Mouse (Mus musculus) fat pad, adult 2 months (tissue): ENCODE data around the gene Fam107b.

Experiments used
- DNase-seq: peaks from one replicate; pipeline ENCODE4 v3.0.0-alpha.2; 2011; ENCODE audit warnings: low read depth, low spot score; ENCODE audit errors: extremely low read depth

Fam107b gene

DNA sequence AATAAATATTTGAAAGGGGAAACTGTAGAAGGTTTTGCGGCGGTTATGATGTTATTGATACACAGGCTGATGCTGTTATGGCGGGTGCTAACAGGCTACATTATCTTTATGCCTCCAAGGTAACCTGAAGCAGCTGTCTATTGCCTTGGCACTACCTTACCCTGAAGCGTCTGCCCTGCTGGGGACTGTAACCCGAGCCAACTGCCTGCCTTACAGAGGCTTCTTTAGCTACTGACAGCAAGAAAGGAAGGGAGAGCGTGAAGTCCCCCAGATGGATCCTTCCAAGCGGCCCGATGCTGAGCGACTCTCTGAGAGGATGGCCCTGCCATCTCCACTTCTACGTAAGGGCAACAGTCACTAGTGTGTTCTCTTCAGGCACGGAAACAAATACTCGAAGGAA is at the start of gene Fam107b:
Gene Fam107b (plus strand): TSS at position 303 of the 400 bp plus-strand sequence.
- DNase-seq: no peak

DNA sequence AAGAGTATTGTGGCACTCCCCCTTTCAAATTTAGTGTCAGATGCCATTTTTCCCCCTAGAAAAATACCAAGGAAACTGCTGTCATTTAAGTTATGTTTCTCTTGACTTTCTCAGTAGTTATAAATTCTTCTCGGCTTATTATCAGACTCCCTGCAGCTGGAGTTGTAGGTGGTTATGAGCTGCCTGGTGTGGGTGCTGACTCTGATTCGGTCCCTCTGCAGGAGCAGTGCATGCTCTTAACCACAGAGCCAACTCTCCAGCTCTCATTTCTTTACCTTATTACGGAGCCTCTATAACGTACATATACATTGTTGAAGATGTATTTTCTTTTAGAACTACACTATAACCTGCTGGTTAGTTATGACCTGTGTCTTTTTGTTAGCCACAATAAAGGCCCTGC is 47.7 kb upstream of the Fam107b start:
- no peak for DNase-seq

DNA sequence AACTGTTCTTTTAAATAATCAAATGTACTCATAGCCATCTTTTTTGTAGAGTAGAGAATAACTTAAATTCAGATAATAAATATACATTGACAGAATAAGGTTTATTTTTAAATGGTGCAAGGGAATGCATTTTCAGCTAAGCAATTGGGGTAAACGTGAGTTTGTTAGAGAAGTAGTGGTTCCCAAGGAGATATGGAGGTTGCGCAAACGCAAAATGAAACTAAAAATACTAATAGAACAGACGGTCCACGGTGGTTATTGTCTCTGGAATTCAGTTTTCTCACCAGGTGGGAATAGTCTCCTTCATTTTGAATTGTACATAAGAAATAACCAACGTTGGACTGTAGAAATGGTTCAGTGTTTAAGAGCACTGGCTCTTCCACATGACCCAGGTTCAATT is 44.0 kb upstream of the Fam107b start:
- no peak for DNase-seq

DNA sequence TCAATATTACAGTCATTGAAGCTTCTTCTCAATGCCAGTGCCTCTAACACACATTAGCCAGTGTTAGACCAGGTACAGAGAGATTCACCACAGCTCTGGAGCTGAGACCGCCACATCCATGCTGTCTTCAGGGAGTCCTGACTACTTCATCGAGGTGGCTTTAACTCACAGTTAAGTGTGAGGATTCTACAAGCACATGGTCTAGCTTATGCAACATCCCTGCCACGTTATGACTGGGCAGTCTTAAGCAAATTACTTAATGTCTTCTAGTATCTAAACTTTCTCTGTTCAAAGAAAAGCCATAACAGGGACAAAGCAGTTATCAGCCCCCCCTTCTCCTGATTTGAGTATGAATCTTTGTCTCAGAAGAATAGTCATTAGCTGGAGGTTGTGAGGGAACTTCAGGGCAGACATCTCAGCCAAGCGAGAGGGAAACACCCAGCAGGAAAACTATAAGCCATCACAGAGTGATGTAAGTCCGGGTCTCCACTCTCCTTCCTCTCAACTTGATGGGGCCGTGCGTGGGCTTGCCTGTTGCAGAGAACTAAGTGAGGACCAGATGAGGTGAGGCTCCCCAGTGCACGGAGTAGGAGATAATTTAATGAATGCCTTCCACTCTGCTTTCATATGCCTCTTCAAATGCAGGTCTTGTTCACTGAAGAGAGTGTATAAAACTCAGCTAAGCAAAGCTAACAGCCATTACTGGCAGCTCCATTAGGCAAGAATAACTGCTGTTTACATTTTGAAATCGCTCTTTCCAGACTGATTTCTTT is 28.8 kb upstream of the Fam107b start:
- no peak for DNase-seq

DNA sequence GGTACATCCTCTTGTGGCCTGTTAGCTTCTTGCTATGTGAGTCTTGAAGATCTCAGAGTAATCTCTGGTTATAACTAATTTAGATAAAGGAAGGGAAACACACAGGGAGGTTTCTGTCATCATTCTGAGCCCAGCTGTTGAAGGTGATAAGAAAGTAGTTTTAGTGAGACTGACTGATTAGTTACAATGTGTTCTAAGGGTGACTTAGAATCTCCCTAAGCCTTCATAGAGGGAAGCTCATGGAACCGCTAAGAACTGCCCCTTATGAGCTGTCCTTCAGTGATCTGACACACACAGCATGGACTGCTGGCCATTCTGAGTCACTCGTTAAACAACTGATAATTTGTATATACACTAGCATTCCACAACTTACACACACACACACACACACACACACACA is 24.2 kb upstream of the Fam107b start:
- DNase-seq: no peak

DNA sequence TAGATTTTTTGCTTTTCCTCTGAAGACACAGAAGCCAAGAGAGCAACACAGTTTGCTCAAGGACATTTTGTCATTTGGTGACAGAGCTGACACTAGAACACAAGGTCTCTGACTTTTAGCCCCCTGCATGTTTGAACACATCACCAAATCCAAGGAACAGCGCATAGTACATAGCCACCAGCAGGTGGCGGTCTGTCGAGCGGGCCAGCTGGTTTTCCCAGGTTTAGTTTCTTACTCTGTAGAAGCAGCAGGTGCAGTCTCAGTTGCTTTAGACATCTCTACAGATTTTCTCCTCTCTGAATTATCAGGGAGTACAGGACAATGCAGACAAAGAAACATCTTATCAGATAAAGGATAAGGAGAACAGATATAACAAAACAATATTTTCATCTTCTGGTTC is 23.7 kb upstream of the Fam107b start:
- no peak for DNase-seq

DNA sequence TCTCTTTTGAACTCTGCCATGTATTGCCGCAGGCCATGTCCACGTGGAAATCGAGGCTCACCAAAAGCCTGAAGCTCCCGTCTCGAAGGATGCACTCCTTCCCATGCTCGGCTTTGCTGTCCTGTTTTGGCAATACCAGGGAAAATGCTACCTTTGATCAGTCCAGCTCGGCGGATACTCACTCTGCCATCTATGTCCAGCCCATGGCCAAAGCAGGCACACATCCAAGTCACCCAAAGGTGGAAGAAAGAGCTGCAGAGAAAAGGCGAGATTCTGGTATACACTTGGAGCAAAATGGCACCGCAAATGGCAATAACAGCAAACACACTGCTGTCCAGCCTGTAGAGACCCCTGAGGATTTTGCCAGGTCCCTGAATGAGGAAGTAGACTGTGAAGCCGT is 318 bp downstream of the Fam107b start:
- no peak for DNase-seq

DNA sequence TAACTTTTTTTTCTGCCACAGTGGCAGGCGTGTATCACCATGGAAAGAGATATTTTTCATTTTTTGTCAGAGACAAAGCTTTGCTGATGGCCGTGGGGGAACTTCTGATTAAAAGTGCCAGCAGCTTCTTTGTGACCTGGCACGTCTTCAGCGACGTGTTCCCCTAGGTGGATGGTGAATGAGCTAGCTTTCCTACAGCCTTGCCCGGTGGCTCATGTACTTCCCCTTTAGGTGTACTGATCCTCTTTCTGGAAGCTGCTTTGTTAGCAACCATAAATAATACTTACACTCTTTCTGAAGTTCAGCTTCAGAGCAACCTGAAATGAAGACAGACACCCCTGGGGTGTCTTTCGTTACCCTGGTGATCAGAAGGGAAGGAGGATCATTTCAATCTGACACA is 3.6 kb downstream of the Fam107b start:
- no peak for DNase-seq

DNA sequence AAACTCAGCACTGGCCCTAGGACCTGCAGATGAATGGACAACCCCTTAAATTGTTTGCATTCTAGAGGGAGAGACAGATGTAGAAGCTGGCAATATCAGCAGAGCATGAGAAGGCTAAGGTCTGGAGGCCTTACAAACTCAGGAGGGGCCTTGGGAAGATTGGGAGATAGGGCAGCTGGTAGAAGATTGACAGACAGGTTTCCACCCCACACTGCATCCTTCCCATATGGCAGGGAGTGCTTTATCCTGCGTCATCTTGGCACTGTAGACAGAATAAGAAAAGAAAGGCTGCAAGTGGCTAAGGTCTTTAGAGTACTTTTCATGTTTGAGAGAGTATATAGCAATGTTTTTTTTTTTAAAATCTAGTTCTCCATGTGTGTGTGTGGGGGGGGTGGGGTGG is 4.9 kb downstream of the Fam107b start:
- no peak for DNase-seq

DNA sequence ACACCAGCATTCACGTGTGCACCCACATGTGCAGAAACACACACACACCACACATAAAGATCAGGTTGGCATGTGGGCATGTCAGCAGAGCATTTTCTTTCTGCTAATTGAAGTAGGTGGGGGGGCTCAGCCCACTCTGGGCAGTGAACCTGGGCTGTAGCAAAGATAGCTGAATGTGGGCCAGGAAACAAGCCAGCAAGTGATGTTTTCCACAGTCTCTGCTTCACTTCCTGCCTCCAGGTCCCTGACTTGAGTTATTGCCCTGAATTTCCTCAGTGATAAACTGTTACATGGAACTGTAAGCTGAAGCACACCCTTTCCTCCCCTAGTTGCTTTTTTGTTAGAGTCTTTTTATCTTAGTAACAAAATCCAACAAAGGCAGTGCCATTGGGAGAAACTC is 6.1 kb downstream of the Fam107b start:
- no peak for DNase-seq

DNA sequence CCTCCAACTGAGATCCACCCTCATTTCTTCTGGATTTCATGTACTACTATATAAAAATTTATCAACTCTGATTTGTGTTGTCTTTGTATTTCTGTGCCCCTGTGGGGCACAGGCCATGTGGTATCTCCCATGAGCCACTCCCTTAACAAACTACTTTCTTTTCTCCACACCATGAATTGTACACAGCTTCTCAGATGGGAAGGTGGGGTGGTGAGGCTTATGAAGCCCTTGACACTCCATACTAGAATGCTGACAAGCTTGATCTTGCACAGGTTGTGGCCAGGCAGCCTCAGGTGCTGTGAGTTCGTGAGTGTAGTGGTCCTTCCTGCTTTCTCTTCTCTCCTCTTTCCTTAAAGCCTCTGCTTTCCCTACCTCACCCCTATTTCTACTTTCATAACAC is 6.9 kb downstream of the Fam107b start:
- DNase-seq: no peak

DNA sequence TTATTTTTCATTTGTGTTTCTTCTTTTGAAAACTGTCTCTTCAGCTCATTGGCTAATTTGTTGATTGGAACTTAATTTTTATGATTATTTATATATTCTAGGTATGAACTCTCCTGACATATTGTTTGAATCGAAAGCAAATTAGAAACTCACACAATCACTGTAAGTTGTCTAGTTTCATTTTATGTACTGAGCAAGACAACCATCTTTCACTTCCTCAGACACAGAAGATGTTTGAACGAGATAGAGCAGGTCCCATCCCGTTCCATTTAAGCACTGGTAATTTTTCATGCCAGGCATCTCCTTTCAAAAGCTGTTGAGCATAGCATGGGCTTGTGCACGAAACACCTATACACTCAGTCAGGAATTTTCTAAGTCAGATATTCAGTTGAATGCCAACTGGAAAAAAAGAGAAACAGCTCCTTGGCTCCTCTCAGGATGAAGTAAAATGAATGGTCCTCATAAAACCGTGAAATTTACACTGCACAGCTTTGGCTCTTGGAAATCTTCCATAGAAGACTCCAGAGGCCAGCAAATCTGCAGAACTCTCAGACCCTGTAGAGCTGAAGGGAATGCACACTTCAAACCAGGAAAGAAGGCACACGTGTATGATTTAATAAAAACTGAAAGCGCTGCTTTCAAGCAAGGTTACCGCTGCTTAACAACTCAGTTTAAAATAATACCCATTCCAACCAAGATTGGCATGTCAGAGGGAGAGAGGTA is 8.1 kb downstream of the Fam107b start:
- no peak for DNase-seq

DNA sequence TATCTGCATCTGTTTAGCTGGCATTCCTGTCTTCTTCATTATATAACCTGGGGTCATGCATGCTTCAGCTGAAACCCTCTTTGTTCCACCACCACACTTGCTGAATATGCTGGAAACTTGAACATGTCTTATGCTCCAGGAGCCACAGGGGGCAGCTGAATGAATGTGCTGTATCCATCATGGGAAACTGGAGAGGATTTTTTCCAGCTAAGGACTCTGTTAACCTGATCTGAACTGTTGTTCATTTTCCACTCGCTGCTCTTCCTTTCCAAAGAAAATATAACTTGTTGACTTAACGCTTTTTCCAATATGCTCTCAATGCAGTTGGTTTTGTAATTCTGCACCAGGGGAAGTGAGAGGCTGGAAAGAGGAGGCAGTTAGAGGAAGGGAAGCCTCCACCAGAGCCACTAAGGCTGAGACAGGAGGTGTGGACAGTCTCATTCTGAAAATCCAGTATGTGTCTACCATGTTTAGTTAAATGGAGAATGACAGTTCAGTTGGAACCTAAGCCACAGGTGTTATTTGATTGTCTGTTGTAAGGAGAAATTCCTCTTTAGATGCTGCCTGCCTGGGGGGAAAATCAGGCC is 9.1 kb downstream of the Fam107b start:
- DNase-seq: no peak

DNA sequence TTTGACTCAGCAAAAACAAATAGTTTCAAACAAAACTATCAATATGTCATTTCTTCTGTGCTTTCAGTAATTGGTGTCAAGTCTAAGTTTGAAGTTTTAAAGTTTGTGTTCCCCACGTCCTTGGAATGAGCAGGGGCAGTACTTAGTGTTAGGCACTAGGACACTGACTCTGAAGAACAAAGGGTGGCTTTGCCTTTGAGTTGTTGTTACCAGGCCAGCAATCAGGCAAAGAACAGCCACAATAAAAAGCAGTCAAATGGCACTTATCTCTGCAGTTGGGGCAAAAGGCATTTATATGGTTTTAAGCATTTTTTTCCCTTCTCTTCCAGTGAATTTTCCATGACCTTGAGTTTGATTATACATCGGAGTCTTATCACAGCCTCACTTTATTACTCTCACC is 12.5 kb downstream of the Fam107b start:
- no peak for DNase-seq

DNA sequence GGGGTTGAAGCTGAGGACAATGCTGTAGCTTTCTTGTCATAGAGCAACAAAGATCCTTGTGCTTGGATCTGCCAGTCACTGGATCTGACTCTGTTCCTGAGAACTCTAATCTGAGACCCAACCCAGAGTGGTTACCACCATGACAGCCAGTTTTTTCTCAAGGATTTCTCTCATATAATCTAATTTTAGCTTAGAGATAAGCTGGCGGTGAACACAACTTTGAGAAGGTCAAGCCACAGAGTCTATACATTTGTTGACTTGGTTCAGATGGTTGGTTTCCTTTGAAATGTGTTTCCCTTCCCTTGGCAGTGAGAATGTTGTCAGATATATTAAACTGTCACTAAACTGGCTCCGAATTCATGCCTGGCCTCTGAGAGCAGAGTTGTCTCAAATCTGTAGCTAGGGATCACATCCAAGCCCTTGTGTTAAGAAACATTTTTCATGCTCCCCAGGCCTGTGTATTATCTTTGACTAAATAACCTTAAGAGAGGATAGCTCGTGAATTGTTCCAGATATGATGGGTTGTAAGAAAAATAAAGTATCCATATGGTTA is 15.0 kb downstream of the Fam107b start:
- no peak for DNase-seq

DNA sequence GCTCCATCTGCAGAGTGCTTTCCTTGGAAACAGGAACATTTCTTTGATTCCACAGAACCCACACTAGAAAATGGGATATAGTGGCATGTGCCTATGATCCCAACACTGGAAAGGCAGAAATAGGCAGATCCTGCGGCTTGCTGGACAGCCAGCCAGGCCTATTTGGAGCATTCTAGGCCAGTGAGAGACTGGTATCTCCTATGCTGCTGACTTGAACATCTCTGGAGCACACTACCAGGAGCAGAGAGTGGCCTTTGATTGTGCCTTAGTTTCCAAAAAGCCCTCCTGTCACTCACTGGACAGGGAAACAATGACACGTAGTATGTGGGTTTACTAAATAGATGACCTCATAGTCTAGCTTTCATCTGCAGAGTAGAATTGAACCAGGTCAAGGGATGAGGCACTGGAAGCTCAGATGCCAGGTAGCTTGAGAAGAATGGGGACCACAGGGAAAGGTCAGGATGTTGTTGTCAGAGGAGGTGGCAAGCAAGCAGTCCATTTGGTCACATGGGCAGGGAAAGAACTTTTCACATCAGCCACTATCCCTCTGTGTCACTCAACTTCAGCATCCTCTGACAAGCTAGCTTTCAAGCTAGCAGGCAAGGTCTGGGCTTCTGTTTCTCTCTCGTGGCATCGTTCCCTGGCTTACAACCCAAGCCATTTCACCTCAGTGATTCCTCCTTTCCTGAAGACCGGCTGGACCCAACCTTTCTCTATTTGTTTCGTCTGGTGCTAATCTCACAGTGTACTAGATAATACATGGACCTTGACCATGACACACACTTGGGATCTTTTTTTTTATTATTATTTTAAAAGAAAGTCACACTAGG is 20.0 kb downstream of the Fam107b start:
- no peak for DNase-seq

DNA sequence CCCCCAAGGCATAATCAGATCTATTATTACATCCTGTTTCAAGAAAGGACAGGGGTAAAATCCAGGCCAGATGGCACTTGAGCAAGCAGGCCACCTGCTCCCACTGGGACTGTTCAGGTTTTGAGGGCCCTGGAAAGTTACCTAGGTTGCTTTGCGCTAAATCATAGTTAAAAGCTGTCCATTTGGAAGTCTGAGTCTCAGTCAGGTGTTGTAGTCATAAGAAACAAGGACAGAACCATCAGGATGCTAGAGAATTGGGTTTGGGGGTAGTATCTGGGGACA is 20.6 kb downstream of the Fam107b start:
- DNase-seq: no peak

DNA sequence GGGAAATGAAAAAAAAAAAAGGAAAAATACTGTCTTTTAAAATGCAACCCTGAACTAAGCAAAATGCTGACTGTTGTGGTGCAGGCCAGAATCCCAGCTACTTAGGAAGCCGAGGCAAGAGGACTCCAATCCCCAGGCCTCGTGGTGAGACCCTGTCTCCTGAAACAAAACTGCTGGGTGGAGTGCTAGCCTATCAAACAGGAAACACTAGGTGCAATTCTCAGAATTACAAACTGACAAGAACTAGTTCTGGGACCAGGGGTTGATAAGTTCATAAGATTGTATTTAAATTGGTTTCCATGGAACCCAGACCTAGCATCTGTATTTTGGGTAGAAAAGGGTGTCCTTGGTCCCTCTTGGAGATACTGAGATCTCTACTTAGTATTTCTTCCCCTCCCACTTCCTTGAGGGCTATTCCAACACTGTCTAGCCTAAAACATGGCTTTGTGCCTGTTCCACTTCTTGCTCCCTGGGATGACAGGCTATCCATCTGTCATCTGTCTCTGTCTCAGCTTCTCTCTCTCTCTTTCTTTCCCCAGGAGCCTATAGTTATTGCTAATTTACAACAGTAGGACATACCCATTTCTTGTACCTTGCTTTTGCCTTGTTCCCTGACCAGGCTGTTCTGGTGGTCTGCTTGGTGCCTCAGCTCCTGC is 24.5 kb downstream of the Fam107b start:
- no peak for DNase-seq

DNA sequence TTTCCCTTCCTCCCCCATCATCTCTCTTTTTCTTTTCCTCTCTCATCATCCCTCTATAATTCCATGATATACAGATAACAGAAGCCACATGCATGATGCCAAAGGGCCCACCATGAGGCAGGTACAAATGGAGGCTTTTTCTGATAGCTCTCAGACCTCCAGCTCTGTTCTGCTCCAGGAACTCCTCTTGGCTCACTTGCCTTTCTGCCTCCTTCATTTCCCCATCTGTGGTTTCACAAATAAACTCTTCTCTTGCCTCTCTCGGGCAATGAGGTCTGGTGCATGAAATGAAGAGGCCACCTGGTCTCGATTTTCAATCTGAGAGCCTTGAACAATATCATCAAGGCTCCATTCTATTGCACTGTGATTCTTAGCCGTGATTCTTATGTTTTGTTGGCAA is 30.1 kb downstream of the Fam107b start:
- no peak for DNase-seq

DNA sequence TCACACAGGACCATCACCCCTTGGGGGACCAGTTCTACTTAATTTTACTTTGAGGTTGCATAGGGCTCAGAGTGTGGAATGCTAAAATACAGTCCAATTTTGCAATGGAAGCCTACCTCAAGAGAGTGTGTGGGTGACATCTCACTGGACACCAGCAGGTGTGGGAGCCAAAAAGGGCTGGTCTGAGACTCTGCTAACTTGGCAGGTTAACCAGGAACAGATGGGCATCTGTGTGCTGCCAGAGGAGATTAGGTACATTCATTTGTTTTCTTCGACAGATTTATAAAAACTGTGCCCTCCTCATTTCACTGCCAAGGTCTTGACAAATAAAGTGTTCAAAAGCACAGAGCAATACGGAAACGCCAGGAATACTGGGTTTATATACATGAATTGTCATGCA is 32.3 kb downstream of the Fam107b start:
- DNase-seq: peak; percentile 63

DNA sequence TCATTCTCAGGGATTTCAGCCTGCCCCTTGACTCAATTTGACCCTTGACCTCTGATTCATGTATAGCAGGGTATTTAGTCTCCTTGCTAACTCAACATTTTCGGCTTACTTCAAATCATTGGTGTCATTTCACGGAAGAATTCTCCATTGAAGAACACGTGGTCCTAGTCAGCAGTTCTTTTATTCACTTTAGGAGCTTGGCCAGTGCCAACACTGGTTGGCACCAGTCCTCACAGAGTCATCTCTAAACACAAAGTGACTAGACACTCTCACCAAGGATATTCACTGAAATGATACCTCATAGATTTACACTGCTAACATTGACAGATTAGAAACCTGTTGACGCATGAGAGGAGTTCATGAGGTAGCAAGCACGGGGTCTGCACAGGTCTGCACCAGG is 32.9 kb downstream of the Fam107b start:
- no peak for DNase-seq
